Mouse (Mus musculus): ENCODE measurements around the gene Olfr1419. TPM values are rescaled to one million over a fixed set of nuclear protein-coding genes. Genes with fewer than 3 reads are reported as not detected.

Olfr1419 gene
- polyA plus RNA-seq (2017; shearing (Covaris generic)), result not detected

GRCm38 (mm10) chr19:11875006-11875405, at the start of gene Olfr1419:
Gene Olfr1419 (minus strand): TSS chr19:11875106.

GRCm38 (mm10) chr19:11912037-11912532, 37.2 kb upstream of the Olfr1419 start, which contains the start of gene Patl1:
Gene Patl1 (plus strand): TSS chr19:11912399.

GRCm38 (mm10) chr19:11886265-11886664, 11.4 kb upstream of the Olfr1419 start, which contains the start of gene Olfr1420:
Gene Olfr1420 (plus strand): TSS chr19:11886565.

GRCm38 (mm10) chr19:11860966-11861365, 13.9 kb downstream of the Olfr1419 start, which contains the start of gene Olfr1418:
Gene Olfr1418 (minus strand): TSS chr19:11861066.

GRCm38 (mm10) chr19:11839119-11839518, 35.8 kb downstream of the Olfr1419 start, which contains the start of gene Olfr1417:
Gene Olfr1417 (minus strand): TSS chr19:11839219.

GRCm38 (mm10) chr19:11819143-11819700, 55.7 kb downstream of the Olfr1419 start, which contains the start of gene Stx3:
Gene Stx3 (minus strand): TSS chr19:11819403.

Other genes with a start within 250 kb of the Olfr1419 start
- under 1 TPM in 1 of 2 experiments, not detected in 1; 0.77 TPM for gene Ms4a3, start 234.3 kb downstream of the Olfr1419 start, polyA plus RNA-seq (2017; shearing (Covaris generic))
- gene Oosp2, start 214.5 kb downstream of the Olfr1419 start, polyA plus RNA-seq (2017; shearing (Covaris generic)), result not detected
- under 1 TPM in 1 of 2 experiments, not detected in 1; 0.55 TPM for gene Oosp1, start 184.0 kb downstream of the Olfr1419 start, polyA plus RNA-seq (2017; shearing (Covaris generic))
- gene Oosp3, start 178.1 kb downstream of the Olfr1419 start, polyA plus RNA-seq (2017; shearing (Covaris generic)), result under 1 TPM; 0.41 to 0.78 TPM
- gene Gif, start 127.6 kb downstream of the Olfr1419 start, polyA plus RNA-seq (2017; shearing (Covaris generic)), result under 1 TPM in 1 of 2 experiments, not detected in 1; 0.18 TPM
- 10 to 100 TPM; 38.2 to 43.8 TPM for gene Mrpl16, start 104.7 kb downstream of the Olfr1419 start, polyA plus RNA-seq (2017; shearing (Covaris generic))
- 1 to 10 TPM; 2.9 to 4.5 TPM for gene Stx3, start 55.7 kb downstream of the Olfr1419 start, polyA plus RNA-seq (2017; shearing (Covaris generic))
- gene Olfr1417, start 35.9 kb downstream of the Olfr1419 start, polyA plus RNA-seq (2017; shearing (Covaris generic)), result under 1 TPM in 1 of 2 experiments, not detected in 1; 0.10 TPM
- under 1 TPM in 1 of 2 experiments, not detected in 1; 0.22 TPM for gene Olfr1418, start 14.0 kb downstream of the Olfr1419 start, polyA plus RNA-seq (2017; shearing (Covaris generic))
- 1 to 10 TPM in 1 of 2 experiments, under 1 TPM in 1; 0.30 to 1.8 TPM for gene Olfr1420, start 11.5 kb upstream of the Olfr1419 start, polyA plus RNA-seq (2017; shearing (Covaris generic))
- 10 to 100 TPM; 21.5 to 22.6 TPM for gene Patl1, start 37.3 kb upstream of the Olfr1419 start, polyA plus RNA-seq (2017; shearing (Covaris generic))
- gene Osbp, start 90.8 kb upstream of the Olfr1419 start, polyA plus RNA-seq (2017; shearing (Covaris generic)), result 10 to 100 TPM; 43.6 to 64.9 TPM
- gene Olfr1423, start 166.2 kb upstream of the Olfr1419 start, polyA plus RNA-seq (2017; shearing (Covaris generic)), result under 1 TPM in 1 of 2 experiments, not detected in 1; 0.16 TPM
- under 1 TPM in 1 of 2 experiments, not detected in 1; 0.66 TPM for gene Olfr1424, start 187.6 kb upstream of the Olfr1419 start, polyA plus RNA-seq (2017; shearing (Covaris generic))
- gene Olfr1425, start 202.6 kb upstream of the Olfr1419 start, polyA plus RNA-seq (2017; shearing (Covaris generic)), result under 1 TPM in 1 of 2 experiments, not detected in 1; 0.12 TPM
- gene Olfr1426, start 216.9 kb upstream of the Olfr1419 start, polyA plus RNA-seq (2017; shearing (Covaris generic)), result under 1 TPM in 1 of 2 experiments, not detected in 1; 0.07 TPM
- not detected for gene Olfr1427, start 228.2 kb upstream of the Olfr1419 start, polyA plus RNA-seq (2017; shearing (Covaris generic))
- not detected for gene Olfr1428, start 240.8 kb upstream of the Olfr1419 start, polyA plus RNA-seq (2017; shearing (Covaris generic))
- gene Olfr76, start 248.1 kb upstream of the Olfr1419 start, polyA plus RNA-seq (2017; shearing (Covaris generic)), result not detected

Data from inflammation-experienced regulatory T-cells (primary cell).